Mouse (Mus musculus) heart, adult 11 months (tissue): Measurements from ENCODE around the gene Zfp960.
"Not testable (repeated sequence)": the region's sequence is repeated elsewhere in the genome, so short reads cannot be mapped to it uniquely, and the experiment has no call there.

ENCODE experiments used
- DNase-seq: peaks from one replicate; pipeline ENCODE4 v3.0.0; 2022

Zfp960 gene

GRCm38 (mm10) chr17:17063628-17064494, at the start of gene Zfp960:
TSS of gene Zfp960 (plus strand) at chr17:17064113.
- peak; percentile 100 for DNase-seq

- DNase-seq: not testable (repeated sequence)
These were observed 45.8 kb upstream of the Zfp960 start for GRCm38 (mm10) chr17:17018071-17018470.

GRCm38 (mm10) chr17:17059566-17059965, 4.3 kb upstream of the Zfp960 start:
- DNase-seq: not testable (repeated sequence)

GRCm38 (mm10) chr17:17120830-17121502, 57.1 kb downstream of the Zfp960 start, which contains the start of gene Zfp97:
TSS of gene Zfp97 (plus strand) at chr17:17121415.
- not testable (repeated sequence) for DNase-seq
